Mouse (Mus musculus): ENCODE results near the gene Jag1.

The Jag1 gene

DNA sequence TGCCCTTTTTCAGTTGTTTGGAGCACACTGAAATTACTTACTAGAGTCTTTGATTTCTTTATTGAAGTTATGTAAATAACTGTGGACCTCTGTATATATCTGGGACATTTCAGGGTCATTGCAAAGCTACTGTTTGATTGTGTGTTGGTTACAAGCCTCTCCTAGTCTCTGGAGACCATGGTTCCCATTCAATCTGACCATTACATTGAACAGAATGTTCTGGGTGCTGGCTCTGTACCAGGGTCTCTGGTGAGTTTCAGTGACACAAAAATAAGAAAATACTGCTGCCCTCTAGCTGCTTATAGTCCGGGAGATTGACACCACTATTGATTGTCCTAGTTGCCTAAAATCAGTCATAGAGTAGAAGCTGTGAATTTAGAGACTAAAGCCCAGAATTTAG, 66.5 kb downstream of the Jag1 start:
- in situ Hi-C loops (cut with MboI) = no loop called here

- in situ Hi-C loops (cut with MboI) = no loop called here
Observed at GRCm38 (mm10) chr2:137049367-137049766, 67.1 kb downstream of the Jag1 start.

- in situ Hi-C loops (cut with MboI) = no loop called here
Observed at GRCm38 (mm10) chr2:137044122-137044521, 72.3 kb downstream of the Jag1 start.
